Mouse (Mus musculus): ENCODE data around the gene Gm5294. TPM values are rescaled to one million over a fixed set of nuclear protein-coding genes. Genes with fewer than 3 reads are reported as not detected.
A peak's percentile ranks its signal among the peaks of the same experiment; 100 is the strongest.

The Gm5294 gene
- total RNA-seq, 2 experiments from 2014 or later, result not detected

DNA sequence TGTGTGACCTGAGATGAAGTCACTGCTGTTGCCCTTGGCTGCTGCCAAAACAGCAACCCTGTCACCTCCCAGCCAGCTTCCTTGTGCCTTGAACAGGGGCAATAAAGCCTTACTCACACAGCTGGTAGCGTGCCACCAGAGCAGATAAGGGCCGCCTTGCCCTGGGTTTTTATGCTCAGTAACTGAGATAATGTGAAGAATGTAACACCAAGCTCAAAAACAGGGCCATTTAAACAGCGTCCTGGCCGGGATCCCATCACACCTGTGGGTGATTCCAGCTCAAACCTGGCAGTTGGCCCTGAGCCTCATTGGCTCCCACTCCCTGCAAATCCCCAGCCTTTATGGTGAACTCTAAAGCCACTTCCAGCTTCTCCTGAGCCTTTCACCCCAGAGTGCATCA, 26.6 kb downstream of the Gm5294 start:
- no peak for DNase-seq
- intact Hi-C loops (cut with DNase I), result no loop called here

DNA sequence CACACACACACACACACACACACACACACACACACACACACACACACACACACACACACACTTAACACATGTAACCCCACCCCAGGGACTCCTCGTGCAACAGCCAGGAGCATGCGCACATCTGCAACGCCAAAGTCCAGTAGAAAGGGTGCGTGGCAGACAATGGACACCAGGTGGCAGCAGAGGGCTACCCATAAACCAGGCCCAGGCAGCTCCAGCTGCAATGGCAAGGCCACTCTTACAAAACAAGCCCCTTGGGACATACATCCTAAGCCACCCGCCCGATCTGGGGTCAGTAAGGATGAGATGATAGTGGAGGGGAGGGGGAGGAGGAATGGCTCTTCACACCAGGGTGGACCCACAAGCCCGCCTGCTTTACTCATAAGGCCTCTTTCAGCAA, 28.2 kb downstream of the Gm5294 start:
- DNase-seq, result peak; percentile 82 to 92
- intact Hi-C loops (cut with DNase I), result loop anchor here (2.0 kb wide), 2 partner anchors 237 to 331 kb away; no protein-coding TSS in a partner anchor

DNA sequence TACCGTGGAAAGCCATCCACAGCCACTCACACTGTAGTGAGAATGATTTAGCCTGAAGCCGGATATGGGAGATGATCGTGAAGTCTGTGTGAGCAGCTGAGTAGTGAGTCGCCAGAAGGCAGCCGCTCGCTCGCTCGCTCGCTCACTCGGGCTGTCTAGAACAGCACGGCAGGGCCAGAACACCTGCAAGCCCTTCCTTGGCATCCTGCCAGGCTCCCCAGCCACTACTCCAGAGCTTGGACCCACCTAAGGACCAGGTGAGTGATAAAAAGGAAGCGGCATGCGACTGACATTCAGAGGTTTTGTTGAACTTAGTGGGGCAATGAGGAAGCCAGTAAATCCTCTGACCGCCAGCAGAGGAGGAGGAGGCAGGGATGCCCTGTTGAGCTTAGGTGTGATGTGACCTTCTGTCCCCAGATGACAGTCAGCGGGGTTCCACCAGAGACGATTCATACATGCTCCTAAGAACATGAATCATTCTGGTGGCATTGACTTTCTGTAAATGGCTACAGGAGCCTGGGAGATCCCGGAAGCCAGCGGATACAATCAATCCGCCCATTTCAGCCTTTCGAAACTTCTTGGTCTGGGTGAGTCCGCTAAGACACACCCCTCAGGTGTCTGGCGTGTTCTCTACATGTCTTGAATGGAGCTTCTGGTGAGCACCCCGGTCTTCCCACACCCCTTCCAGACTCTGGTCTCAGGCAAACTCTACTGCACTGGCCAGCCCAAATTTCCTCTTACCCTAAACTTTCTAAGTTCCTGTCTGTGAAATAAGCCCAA, 30.0 kb downstream of the Gm5294 start:
- intact Hi-C loops (cut with DNase I), result loop anchor here (2.0 kb wide), 2 partner anchors 235 to 329 kb away; no protein-coding TSS in a partner anchor
- DNase-seq, result no peak

DNA sequence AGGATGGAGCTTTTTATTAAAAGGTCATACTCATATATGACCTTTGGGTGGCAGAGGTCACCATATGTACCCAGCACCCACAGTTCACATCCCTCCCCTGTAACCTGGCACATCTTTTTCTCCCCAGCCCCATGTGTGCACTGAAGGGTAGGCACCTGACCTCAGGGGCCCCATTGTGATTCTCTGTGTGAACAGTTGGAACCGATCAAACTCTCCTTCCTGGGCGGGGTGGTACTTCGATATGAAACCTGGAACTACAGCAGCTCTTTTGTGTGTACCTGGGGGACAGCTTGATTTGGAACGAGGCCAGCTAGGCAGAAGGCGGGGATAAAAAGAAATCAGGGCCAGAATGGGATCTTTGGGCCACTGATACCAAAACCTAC, 30.6 kb downstream of the Gm5294 start:
- intact Hi-C loops (cut with DNase I), result no loop called here
- DNase-seq, result no peak

DNA sequence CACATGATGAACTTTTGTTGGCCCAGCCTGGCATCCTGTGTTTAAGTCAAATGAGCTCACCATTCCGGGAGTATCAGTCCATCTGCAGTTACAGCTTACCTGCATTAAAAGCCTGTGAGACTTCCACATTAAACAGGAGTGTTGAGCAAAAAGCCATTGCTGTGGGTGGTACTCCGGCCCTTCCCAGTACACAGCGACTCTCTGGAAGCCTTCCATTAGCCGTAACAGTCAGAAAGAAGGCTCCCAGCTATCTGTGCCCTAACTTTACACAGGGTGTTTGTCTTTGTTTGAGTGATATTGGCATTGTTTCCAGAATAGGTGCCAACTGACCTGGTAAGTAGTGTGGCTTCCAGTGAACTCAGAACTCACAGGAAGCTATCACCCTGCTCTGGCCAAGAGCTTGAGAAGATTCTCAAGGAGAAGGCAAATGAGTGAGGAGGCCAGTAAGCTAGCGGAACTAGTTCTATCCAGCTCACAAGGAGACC, 31.5 kb downstream of the Gm5294 start:
- intact Hi-C loops (cut with DNase I), result no loop called here

DNA sequence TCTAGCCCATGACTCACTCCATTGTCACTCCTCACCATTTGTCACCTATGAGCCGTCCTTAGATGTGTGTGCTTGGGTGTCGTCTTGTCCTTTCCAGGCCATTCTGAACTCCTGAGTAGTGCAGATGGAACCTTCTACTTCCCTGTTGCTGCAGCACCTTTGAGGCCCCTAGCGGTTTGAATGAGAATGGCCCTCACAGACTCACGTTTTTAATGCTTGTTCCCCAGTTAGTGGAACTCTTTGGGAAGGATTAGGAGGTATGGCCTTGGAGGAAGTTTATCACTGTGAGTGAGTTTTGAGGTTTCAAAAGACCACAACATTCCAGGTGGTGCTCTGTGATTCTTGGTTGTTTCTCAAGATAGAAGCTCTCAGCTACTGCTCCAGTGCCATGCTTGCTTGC, 32.3 kb downstream of the Gm5294 start:
- DNase-seq, result no peak
- intact Hi-C loops (cut with DNase I), result no loop called here

More for the DNA sequence above, 31.5 kb downstream of the Gm5294 start:
- no peak for DNase-seq

DNA sequence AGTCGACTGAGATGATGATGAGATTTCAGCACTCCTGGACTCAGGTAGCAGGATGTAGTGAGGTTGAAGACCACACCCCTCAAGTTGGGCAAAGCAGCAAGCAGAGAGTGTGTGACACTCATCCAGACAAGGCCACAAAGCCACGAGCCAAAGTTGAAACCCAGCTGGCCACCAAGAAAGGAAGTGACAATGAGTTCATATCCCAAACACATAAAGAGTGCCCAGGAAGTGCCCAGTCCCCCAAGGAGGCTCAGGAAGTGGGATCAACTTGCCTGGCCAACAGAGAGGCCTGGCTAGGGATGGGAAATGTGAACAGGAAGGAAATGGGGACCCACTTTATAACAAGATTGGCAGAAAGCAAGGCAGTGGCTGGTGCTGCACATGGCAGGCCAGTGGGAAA, 33.5 kb downstream of the Gm5294 start:
- intact Hi-C loops (cut with DNase I), result no loop called here
- no peak for DNase-seq

DNA sequence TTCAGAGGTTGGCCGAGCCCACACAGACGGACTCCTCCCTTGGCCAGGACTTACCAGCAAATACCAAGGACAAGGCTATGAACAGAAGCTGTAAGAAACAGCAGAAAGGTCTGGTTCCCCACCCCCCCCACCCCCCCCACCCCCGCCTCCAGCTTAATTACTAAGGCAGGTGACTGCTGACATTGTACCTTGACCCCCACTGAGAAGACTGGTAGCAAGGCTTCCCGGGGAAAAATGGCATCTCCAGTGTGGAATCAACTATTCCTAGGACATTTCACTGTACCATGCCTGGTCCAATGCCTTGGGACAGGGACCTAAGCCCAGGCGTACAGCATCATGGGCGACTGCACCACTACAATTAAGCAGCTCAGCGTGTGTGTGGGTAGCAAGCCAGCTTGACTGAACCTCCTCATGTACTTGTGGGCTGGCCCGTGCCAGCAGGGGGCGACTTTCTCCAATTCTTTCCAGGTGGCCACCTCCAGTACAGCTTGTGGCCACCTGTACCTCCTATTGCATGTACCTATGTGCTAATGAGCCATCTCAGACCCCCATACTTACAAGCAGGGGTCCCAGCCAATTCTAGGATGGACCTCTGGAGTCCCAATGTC, 37.2 kb downstream of the Gm5294 start:
- intact Hi-C loops (cut with DNase I), result loop anchor here (2.0 to 5.0 kb wide), 2 partner anchors 75 to 150 kb away; no protein-coding TSS in a partner anchor
- DNase-seq, result peak; percentile 72 to 76

DNA sequence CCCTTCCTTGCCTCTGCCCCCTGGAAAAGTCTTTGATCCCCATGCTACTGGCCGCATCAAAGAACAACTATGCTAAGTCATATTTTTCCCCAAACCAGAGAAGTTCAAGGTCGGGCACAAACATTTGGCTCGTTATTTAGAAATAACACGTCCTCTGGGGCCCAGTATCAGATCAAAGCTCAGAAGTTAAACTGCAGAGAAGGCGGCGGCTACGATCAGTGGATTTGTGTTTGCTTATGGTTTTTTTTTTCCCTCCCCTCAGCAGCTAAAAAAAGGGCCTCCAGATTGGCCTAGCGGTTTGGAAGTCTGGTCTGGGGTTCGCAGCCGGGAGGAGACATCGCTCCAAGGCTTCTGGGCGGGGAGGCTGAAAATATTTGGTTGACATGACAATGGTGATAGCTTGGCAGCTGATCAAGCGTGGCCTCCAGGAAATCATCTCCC, 38.0 kb downstream of the Gm5294 start:
- no peak for DNase-seq
- intact Hi-C loops (cut with DNase I), result loop anchor here (2.0 to 5.0 kb wide), 2 partner anchors 74 to 149 kb away; no protein-coding TSS in a partner anchor

DNA sequence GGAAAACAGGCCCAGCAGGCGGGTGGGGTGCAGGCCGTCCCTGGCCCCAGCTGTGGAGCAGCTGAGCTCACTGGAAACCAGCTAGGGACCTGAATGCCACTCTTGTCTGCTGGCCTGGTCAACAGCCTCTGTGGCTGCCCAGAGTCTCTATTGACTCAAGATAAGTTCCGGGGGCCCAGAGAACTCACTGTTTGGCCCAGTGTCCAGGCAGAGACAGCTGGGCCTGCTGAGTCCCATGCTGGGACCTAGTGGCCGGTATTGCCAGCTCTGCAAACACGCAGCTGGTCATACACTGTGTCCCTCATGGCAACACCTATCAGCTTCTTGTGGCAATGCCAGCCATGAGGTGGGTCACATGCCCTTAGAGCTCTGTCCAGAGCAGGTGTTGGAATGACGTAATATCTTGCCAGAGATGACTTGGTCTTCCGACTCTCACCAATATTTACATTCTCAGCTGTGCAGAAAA, 43.8 kb downstream of the Gm5294 start:
- intact Hi-C loops (cut with DNase I), result no loop called here
- no peak for DNase-seq

DNA sequence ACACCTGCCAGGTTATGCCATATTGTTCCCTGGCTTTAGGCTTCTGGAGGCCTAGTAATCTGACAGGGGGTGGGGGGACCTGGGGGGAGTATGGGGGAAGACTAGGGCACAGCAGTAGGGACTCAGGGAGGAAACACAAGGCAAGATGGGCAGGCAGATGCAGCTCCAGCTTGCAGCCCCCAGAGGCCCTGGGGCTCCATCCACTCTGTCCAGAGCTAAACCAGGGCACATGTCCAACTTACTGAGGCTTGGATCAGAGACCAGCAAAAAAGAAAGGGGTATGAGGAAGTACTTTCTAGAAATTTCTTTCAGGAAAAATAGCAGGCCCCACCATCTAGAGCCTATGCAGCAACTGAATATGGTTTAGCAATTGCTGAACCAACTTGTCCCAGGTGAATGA, 44.3 kb downstream of the Gm5294 start:
- intact Hi-C loops (cut with DNase I), result no loop called here
- no peak for DNase-seq

DNA sequence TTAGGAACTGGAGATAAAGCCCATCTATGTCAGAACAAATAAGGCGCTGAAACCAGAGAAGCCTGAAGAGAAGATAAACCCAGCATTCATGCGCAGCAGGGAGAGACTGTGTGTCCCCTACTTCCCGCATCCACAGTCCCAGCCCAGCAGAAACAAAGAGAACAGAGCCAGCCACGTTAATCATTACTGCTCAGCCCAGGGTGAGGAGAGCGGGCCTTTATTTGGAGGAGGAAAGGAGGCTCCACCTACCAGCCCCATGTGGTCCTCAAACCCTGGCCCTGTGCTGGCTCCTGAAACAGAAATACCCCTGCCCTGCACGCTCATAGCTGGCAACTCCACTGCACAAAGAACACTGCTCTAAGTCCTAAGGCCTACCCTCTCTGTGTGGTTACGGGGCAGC, 45.0 kb downstream of the Gm5294 start:
- intact Hi-C loops (cut with DNase I), result loop anchor here (5.0 kb wide), 1 partner anchor 52 kb away; no protein-coding TSS in a partner anchor

DNA sequence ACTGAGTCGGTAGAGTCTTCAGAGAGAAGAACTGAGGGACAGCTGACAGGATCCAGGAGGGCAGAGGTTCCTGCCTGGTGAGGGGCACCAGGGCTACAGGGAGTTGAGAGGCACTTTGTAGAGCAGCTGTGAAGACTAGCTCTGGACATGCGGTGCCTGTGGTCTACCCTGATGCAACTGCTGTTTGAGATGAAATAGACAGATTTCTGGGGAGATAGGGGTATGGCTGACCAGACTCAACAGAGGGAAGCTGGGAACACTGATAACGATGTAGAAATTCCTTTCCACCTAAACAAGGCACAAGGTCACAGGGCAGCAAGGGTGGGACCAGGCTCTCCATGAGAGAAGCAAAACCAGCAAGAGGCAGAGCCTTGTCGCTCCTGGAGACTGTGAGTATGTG, 45.8 kb downstream of the Gm5294 start:
- DNase-seq, result no peak
- intact Hi-C loops (cut with DNase I), result loop anchor here (5.0 kb wide), 1 partner anchor 52 kb away; no protein-coding TSS in a partner anchor

More for the DNA sequence above, 45.0 kb downstream of the Gm5294 start:
- no peak for DNase-seq

Other genes starting within 250 kb of the Gm5294 start
- gene Zfp68, start 200.3 kb upstream of the Gm5294 start, total RNA-seq (2021), result 10 to 100 TPM in 1 of 2 experiments, 1 to 10 TPM in 1; 10.0 to 14.3 TPM
- 1 to 10 TPM; 1.9 to 2.5 TPM for gene A430033K04Rik, start 197.2 kb upstream of the Gm5294 start, total RNA-seq (2021)
- 10 to 100 TPM; 13.9 to 16.3 TPM for gene Fam20c, start 65.6 kb upstream of the Gm5294 start, total RNA-seq (2021)
- gene Pdgfa, start 177.3 kb downstream of the Gm5294 start, total RNA-seq (2021), result 10 to 100 TPM; 21.9 to 22.1 TPM